Mouse (Mus musculus) heart, embryonic 15.5 days (tissue): Measurements from ENCODE around the gene Fam19a1. TPM values are rescaled to one million over a fixed set of nuclear protein-coding genes. Genes with fewer than 3 reads are reported as not detected.

Experiments
- ATAC-seq: fragments of 200-750 bp; cut with Nextera tagmentation; replicated peaks from 2 replicates; pipeline ENCODE4 v1.8.0; 2017; ENCODE audit warnings: low read depth, moderate TSS enrichment; ENCODE audit not compliant: insufficient number of reproducible peaks, insufficient read depth, low FRiP score
- H3K27ac ChIP-seq: fragments of 300-500 bp; sonication (generic); 2 replicates; pipeline ENCODE4 v1.5.1; 2015; ENCODE audit warnings: mild to moderate bottlenecking, inconsistent platforms
- H3K27me3 ChIP-seq: fragments of 300-500 bp; sonication (generic); 2 replicates; pipeline ENCODE4 v1.6.1; 2015; ENCODE audit warnings: inconsistent platforms
- H3K36me3 ChIP-seq: fragments of 300-500 bp; sonication (generic); 2 replicates; pipeline ENCODE4 v1.6.1; 2015; ENCODE audit warnings: mild to moderate bottlenecking, inconsistent platforms
- H3K4me1 ChIP-seq: fragments of 300-500 bp; sonication (generic); replicated peaks from 2 replicates; pipeline ENCODE4 v1.6.1; 2015; ENCODE audit warnings: inconsistent platforms
- H3K4me2 ChIP-seq: fragments of 300-500 bp; sonication (generic); 2 replicates; pipeline ENCODE4 v1.6.1; 2015; ENCODE audit warnings: inconsistent platforms, mild to moderate bottlenecking, moderate library complexity
- H3K4me3 ChIP-seq: fragments of 300-500 bp; sonication (generic); 2 replicates; pipeline ENCODE4 v1.5.1; 2015; ENCODE audit warnings: mild to moderate bottlenecking, inconsistent platforms
- H3K9ac ChIP-seq: fragments of 300-500 bp; sonication (generic); 2 replicates; pipeline ENCODE4 v1.6.1; 2015; ENCODE audit warnings: mild to moderate bottlenecking, inconsistent platforms
- H3K9me3 ChIP-seq: fragments of 300-500 bp; sonication (generic); replicated peaks from 2 replicates; pipeline ENCODE4 v1.6.1; 2016; ENCODE audit warnings: inconsistent platforms
- whole genome bisulfite sequencing: fragments of 180-500 bp; shearing (Covaris S2); methylation state at CpG from one replicate; pipeline ENCODE4 v1.1.7; 2015; ENCODE audit warnings: mixed read lengths; 5-methylcytosine and 5-hydroxymethylcytosine counted together
- polyA plus RNA-seq: library from polyadenylated mRNA; unstranded; fragments of >200 nt; fragmentation: Nextera tagmentation; extraction: Ambion mirVana; gene quantifications from 2 replicates; pipeline ENCODE4 v1.2.1, GENCODE M21; 2015

Gene Fam19a1
- polyA plus RNA-seq, 1 experiment from 2014 or later: 0.25 TPM

- Histone ChIP-seq H3K27ac (no peak overlapping the region), H3K4me2 (no peak overlapping the region), H3K4me1 (no peaks in the 10 kb centered on the region), H3K4me3 (no peak overlapping the region), H3K36me3 (no peaks in the 10 kb centered on the region), H3K27me3 (no peaks in the 10 kb centered on the region), H3K9me3 (no peaks in the 10 kb centered on the region), H3K9ac (no peak overlapping the region)
- no peak for ATAC-seq
- 80% methylated on average over 6 of the region's 6 CpGs for WGBS
Observed at GRCm38 (mm10) chr6:96372848-96373247, 259.9 kb downstream of the Fam19a1 start.

DNA sequence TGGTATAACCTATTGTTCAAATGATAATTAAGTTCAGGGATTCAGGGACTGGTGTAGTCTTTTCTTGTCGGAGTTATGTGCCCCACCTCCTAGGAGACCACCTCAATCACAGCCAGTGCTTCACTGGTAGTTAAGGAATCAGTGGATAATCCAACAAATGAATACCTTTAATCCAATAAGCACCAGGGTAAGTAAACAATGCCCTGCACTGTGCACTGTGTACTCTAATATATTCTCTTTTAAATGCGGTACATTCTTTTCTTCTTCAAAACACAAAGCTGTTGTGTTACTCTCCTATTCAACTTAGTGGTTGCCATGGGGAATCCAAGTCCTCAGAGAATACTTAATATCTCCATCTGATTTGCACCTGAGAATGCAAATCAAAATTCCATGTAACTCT, 260.3 kb downstream of the Fam19a1 start:
- Histone ChIP-seq H3K9me3 (no peaks in the 10 kb centered on the region), H3K4me1 (no peaks in the 10 kb centered on the region), H3K27ac (no peak overlapping the region), H3K9ac (no peak overlapping the region), H3K27me3 (no peaks in the 10 kb centered on the region), H3K4me3 (no peak overlapping the region), H3K4me2 (no peak overlapping the region), H3K36me3 (no peaks in the 10 kb centered on the region)
- WGBS: 80% methylated on average over 2 of the region's 2 CpGs
- no peak for ATAC-seq

DNA sequence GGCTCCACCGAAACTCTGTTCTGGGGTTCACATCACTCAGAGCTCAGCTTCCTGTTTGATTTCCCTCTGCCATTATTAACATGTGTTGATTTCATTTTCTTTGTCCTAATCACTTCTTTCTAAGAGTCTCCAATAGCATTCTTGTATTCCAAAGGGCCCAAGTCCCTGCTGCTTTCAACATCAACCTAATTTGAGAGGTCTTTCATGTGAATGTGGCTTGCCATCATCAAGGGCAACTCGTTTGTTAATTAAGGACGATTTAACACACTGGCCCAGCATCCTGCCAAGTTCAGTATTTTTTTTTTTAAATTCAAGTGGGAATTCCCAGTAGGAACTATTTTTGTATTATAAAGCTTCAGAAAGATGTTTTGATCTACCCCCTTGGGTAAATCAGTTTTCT, 263.8 kb downstream of the Fam19a1 start:
- WGBS: 73% methylated on average over 3 of the region's 3 CpGs
- Histone ChIP-seq H3K9me3 (no peaks in the 10 kb centered on the region), H3K4me1 (no peaks in the 10 kb centered on the region), H3K4me2 (no peak overlapping the region), H3K36me3 (no peaks in the 10 kb centered on the region), H3K4me3 (no peak overlapping the region), H3K9ac (no peak overlapping the region), H3K27ac (no peak overlapping the region), H3K27me3 (no peaks in the 10 kb centered on the region)
- no peak for ATAC-seq

DNA sequence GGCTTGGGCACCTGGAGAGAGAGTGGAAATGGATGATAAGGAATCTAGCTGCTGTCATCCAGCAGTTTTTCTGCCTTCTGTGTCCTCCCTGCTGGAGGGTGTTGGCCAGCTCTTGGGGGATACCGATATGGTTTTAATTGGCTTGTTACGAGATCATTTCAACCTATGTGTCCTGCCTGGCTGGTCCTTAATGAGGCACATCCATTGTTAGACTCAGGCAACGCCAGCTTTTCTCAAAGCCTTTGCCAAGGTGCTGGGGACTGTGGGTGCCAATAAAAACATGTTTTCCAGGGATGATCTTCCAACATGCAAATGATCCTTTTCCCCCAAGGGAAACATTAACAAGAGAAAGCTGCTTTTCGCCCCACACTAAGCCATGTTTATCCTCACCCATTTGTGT, 266.3 kb downstream of the Fam19a1 start:
- Histone ChIP-seq H3K36me3 (no peaks in the 10 kb centered on the region), H3K9me3 (no peaks in the 10 kb centered on the region), H3K27ac (no peak overlapping the region), H3K27me3 (no peaks in the 10 kb centered on the region), H3K4me1 (no peaks in the 10 kb centered on the region), H3K4me3 (no peak overlapping the region), H3K9ac (no peak overlapping the region), H3K4me2 (no peak overlapping the region)
- 49% methylated on average over 4 of the region's 4 CpGs for WGBS
- no peak for ATAC-seq

DNA sequence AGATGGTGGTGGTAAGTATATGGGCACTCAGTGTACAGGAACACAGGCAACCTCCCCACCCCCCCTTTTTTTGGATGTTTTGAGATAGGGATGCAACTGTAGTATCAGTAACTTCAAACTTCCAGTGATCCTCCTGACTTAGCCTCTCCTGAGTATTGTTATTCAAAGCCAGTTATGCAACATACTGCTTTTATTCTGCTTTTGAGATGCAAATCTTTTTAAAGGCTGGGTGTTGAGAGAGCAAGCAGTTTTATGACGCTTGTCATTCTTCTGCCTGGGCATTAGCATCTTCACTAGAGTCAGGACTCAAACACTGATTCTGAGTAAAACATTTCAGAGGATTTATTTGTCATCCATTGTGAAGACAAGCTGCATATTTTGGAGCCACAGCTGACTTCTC, 271.5 kb downstream of the Fam19a1 start:
- ATAC-seq: no peak
- Histone ChIP-seq H3K4me2 (no peak overlapping the region), H3K4me1 (no peaks in the 10 kb centered on the region), H3K36me3 (no peaks in the 10 kb centered on the region), H3K4me3 (no peak overlapping the region), H3K9me3 (no peaks in the 10 kb centered on the region), H3K27me3 (no peaks in the 10 kb centered on the region), H3K27ac (no peak overlapping the region), H3K9ac (no peak overlapping the region)
- 70% methylated on average over 1 of the region's 1 CpGs for WGBS

DNA sequence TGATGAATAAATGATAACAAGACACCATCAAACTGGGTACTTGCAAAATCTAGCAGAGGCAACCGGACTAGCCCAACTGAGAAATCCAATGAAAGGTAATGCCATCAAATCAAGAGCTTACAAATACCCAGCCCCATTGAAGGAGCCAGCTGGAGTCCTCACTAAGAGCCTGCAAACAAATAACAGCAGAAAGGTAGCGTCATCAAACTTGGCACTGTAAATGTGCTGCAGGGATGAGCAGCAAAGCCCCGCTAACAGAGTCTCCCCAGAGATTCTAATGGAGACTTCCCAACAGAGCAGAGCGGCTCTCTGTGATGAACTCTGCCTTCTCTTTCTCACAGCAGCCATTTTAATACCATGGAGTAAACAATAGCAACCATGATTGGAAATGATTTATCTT, 305.9 kb downstream of the Fam19a1 start:
- Histone ChIP-seq H3K4me2 (no peak overlapping the region), H3K9ac (no peak overlapping the region), H3K36me3 (no peaks in the 10 kb centered on the region), H3K27ac (no peak overlapping the region), H3K27me3 (no peaks in the 10 kb centered on the region), H3K4me1 (no peaks in the 10 kb centered on the region), H3K9me3 (no peaks in the 10 kb centered on the region), H3K4me3 (no peak overlapping the region)
- WGBS: 78% methylated on average over 4 of the region's 4 CpGs
- ATAC-seq: no peak

GRCm38 (mm10) chr6:96419704-96420382, 306.9 kb downstream of the Fam19a1 start:
- Histone ChIP-seq H3K27ac (no peak overlapping the region), H3K9me3 (no peaks in the 10 kb centered on the region), H3K36me3 (no peaks in the 10 kb centered on the region), H3K27me3 (no peaks in the 10 kb centered on the region), H3K9ac (no peak overlapping the region), H3K4me1 (no peaks in the 10 kb centered on the region), H3K4me3 (no peak overlapping the region), H3K4me2 (no peak overlapping the region)
- no peak for ATAC-seq
- 87% methylated on average over 5 of the region's 5 CpGs for WGBS

DNA sequence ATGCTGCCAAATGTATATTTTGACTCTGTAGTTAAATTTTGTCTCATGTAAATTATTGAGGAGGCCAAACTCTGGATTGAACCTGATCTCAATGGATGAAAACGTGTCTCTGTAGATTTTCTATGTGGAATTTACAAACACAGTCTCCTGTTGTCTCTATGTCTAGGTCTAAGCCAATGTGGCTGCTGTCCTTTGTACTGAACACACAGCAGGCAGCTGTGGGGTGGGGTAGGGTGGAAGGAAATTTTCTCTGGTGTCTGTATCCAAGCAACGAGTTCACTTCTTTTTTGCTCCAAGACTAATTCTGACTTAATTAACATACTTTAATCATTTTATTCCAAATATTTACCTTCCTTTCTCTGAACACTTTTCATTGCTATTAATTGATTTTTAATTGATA, 307.6 kb downstream of the Fam19a1 start:
- no peaks in the 10 kb centered on the region for H3K9me3 ChIP-seq
- no peaks in the 10 kb centered on the region for H3K4me1 ChIP-seq
- ATAC-seq: no peak
- no peaks in the 10 kb centered on the region for H3K36me3 ChIP-seq
- 52% methylated on average over 2 of the region's 2 CpGs for WGBS
- H3K4me3 ChIP-seq: no peak overlapping the region
- H3K9ac ChIP-seq: no peak overlapping the region
- H3K27me3 ChIP-seq: no peaks in the 10 kb centered on the region
- H3K27ac ChIP-seq: no peak overlapping the region
- H3K4me2 ChIP-seq: no peak overlapping the region

DNA sequence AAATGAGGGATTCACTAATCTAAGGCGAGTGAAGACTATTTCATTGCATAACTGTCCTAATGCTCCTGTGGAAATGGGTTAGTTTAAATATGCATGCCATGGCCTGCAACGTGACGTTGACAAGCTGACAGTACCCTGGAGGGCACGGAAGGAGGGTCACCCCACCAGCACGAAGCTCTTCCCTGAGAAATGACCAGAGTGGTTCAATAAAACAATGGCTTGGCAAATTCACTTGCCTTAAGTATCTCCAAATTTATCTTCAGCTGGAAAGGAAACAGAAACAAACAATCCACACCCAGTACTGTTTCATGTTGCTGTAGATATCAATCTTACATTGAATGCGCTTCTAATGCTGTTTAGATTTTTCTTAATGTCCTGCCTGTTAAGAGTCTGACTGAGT, 316.4 kb downstream of the Fam19a1 start:
- H3K36me3 ChIP-seq: no peaks in the 10 kb centered on the region
- ATAC-seq: no peak
- no peaks in the 10 kb centered on the region for H3K4me1 ChIP-seq
- H3K4me2 ChIP-seq: no peak overlapping the region
- H3K27ac ChIP-seq: no peak overlapping the region
- 62% methylated on average over 6 of the region's 6 CpGs for WGBS
- no peak overlapping the region for H3K4me3 ChIP-seq
- H3K9ac ChIP-seq: no peak overlapping the region
- no peaks in the 10 kb centered on the region for H3K27me3 ChIP-seq
- no peaks in the 10 kb centered on the region for H3K9me3 ChIP-seq

DNA sequence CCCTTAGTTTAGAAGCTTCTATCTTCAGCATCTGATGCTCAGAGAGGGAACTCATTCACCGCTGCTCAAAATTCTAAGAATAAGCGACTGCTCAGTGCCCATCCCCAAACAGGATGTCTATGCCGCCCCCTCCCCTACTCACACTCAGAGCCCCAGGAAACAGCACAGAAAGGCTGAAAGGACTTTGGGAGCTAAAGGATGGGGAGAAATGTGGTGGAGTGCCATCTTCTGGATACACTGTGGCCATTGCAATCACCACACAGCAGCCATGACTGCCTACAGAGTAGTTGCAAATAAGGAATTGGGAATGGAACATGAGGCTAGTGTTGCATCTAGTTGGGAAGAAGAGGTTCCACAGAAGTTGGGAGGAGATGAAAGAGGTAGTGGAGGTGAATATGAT, 319.4 kb downstream of the Fam19a1 start:
- Histone ChIP-seq H3K9ac (no peak overlapping the region), H3K36me3 (no peaks in the 10 kb centered on the region), H3K4me1 (no peaks in the 10 kb centered on the region), H3K4me2 (no peak overlapping the region), H3K9me3 (no peaks in the 10 kb centered on the region), H3K27ac (no peak overlapping the region), H3K27me3 (no peaks in the 10 kb centered on the region), H3K4me3 (no peak overlapping the region)
- no peak for ATAC-seq
- 42% methylated on average over 3 of the region's 3 CpGs for WGBS

- no peak overlapping the region for H3K4me2 ChIP-seq
- ATAC-seq: no peak
- 62% methylated on average over 1 of the region's 1 CpGs for WGBS
Observed at GRCm38 (mm10) chr6:96433896-96434295, 320.9 kb downstream of the Fam19a1 start.

GRCm38 (mm10) chr6:96435545-96435944, 322.6 kb downstream of the Fam19a1 start:
- 62% methylated on average over 2 of the region's 2 CpGs for WGBS
- H3K9ac ChIP-seq: no peak overlapping the region
- H3K4me3 ChIP-seq: no peak overlapping the region
- H3K27ac ChIP-seq: no peak overlapping the region
- no peaks in the 10 kb centered on the region for H3K36me3 ChIP-seq
- no peak overlapping the region for H3K4me2 ChIP-seq
- no peaks in the 10 kb centered on the region for H3K27me3 ChIP-seq
- H3K4me1 ChIP-seq: no peaks in the 10 kb centered on the region
- ATAC-seq: no peak
- no peaks in the 10 kb centered on the region for H3K9me3 ChIP-seq

More at GRCm38 (mm10) chr6:96433896-96434295, 320.9 kb downstream of the Fam19a1 start:
- Histone ChIP-seq H3K9me3 (no peaks in the 10 kb centered on the region), H3K27ac (no peak overlapping the region), H3K9ac (no peak overlapping the region), H3K4me3 (no peak overlapping the region), H3K4me1 (no peaks in the 10 kb centered on the region), H3K36me3 (no peaks in the 10 kb centered on the region), H3K27me3 (no peaks in the 10 kb centered on the region)
